Mouse (Mus musculus) ES-Bruce4 (cell line): ENCODE results near the gene Zbtb39.

Source experiments
- CTCF ChIP-seq: IDR thresholded peaks from one replicate; pipeline ENCODE4 v1.8.1; 2011; ENCODE audit warnings: low read depth, low read length
- EP300 ChIP-seq: IDR thresholded peaks from 2 replicates; pipeline ENCODE4 v1.6.1; 2011; ENCODE audit warnings: low read depth, low read length; ENCODE audit not compliant: insufficient read depth
- POLR2A ChIP-seq: IDR thresholded peaks from one replicate; pipeline ENCODE4 v1.8.1; 2011; ENCODE audit warnings: low read length; ENCODE audit not compliant: insufficient read depth

DNA sequence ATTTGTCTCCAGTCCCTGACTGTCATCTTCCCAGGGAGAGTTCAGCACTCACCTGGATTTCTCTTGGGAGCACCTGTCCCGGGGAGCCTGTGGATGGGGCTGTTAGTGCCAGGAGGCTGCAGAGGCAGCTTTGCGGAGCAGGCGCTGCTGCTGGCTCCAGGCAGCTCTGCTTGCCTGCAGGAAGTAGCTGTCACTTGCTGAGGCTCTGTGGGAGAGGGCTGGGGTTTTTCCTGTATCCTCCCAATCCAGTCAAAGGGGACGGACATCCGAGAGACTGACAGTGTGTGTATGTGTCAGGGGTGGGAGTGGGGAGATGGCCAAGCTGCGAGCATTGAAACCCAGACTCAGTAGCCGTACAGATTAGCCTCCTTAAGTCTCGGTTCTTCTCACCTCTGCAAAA, 12.2 kb downstream of the Zbtb39 start, which contains the start of gene Gpr182:
- TF ChIP-seq CTCF (no peak), POLR2A (no peak), EP300 (no peak)
